Mouse (Mus musculus): Measurements from ENCODE around the gene Pax2. TPM values are rescaled to one million over a fixed set of nuclear protein-coding genes. Genes with fewer than 3 reads are reported as not detected.

The Pax2 gene
- polyA plus RNA-seq, 1 experiment from 2014 or later = not detected

GRCm38 (mm10) chr19:44791981-44792380 lies 36.1 kb downstream of the Pax2 start:
- no peak overlapping the region for H3K4me3 ChIP-seq (ENCODE audit: low read depth, low read length)
- no peaks in the 10 kb centered on the region for H3K36me3 ChIP-seq (ENCODE audit: insufficient read depth, low read length)
- H3K9me3 ChIP-seq (ENCODE audit: low read length) = no peaks in the 10 kb centered on the region
- DNase-seq (ENCODE audit: low spot score) (no peak), ATAC-seq (no peak)
- H3K27me3 ChIP-seq (replicated peaks; ENCODE audit: insufficient read depth, low read length) = no peaks in the 10 kb centered on the region
- TF ChIP-seq CTCF (IDR thresholded peaks at IDR 0.05) = no peak
- no peak overlapping the region for H3K9ac ChIP-seq (replicated peaks; ENCODE audit: low read depth)
- no peaks in the 10 kb centered on the region for H3K4me1 ChIP-seq (ENCODE audit: insufficient read depth, low read depth, low read length)
- H3K4me2 ChIP-seq (replicated peaks; ENCODE audit: low read depth, low read length) = no peak overlapping the region
- WGBS = 62% methylated on average over 4 of the region's 4 CpGs
- H3K27ac ChIP-seq (ENCODE audit: low read length) = no peak overlapping the region

DNA sequence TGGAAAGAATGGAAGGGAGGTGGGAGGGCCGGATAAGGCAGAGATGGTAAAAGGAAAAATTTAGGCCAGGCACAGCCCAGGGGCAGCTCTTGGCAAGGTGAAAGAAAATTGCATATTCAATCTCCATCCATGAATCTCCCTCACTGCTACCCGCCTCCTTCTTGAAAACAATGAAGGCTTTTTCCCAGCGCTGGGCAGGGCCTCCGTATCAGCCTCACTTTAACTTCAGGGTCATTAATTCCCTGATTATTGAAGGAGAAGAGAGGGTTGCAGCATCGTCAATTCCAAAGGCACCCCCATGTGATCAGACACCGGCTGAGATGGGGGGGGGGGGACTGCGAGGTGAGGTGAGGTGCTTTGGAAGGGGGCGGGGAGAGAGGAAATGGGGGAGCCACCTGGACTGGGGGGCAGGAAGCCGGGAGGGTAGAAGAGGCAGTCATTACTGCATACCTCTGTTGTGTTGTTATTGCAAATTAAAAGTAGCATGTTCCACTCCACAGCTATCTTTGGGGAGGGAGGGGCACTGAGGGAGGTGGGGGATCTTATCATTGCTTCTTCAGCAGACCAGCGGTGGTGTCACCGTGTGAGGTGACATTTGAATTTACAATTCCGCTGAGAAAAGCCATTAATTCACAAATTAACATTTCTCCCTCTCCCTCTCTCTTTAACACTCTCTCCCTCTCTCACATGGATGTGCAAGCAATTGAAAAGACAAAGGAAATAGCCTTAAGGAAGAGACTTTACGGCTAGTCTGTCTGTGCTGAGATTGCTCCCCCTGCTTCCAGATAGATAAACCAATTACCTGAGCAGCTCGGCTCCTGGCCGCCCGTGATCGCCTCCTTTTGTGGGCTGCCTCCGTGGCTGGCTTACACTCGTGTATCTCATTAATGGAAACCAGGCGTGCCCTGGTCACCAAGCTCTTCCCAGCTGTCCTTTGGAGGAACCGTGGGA lies 41.5 kb downstream of the Pax2 start:
- no peak overlapping the region for H3K4me3 ChIP-seq (ENCODE audit: low read depth, low read length)
- no peaks in the 10 kb centered on the region for H3K27me3 ChIP-seq (replicated peaks; ENCODE audit: insufficient read depth, low read length)
- TF ChIP-seq EP300 (IDR thresholded peaks at IDR 0.05) = no peak
- TF ChIP-seq CTCF (IDR thresholded peaks at IDR 0.05) = no peak
- H3K9ac ChIP-seq (replicated peaks; ENCODE audit: low read depth) = no peak overlapping the region
- H3K4me2 ChIP-seq (replicated peaks; ENCODE audit: low read depth, low read length) = no peak overlapping the region
- 26% methylated on average over 20 of the region's 21 CpGs for WGBS
- H3K9me3 ChIP-seq (ENCODE audit: low read length) = no peaks in the 10 kb centered on the region
- DNase-seq (ENCODE audit: low spot score) (no peak), ATAC-seq (no peak)
- H3K27ac ChIP-seq (ENCODE audit: low read length) = no peak overlapping the region
- no peaks in the 10 kb centered on the region for H3K4me1 ChIP-seq (ENCODE audit: insufficient read depth, low read depth, low read length)
- H3K36me3 ChIP-seq (ENCODE audit: insufficient read depth, low read length) = no peaks in the 10 kb centered on the region

DNA sequence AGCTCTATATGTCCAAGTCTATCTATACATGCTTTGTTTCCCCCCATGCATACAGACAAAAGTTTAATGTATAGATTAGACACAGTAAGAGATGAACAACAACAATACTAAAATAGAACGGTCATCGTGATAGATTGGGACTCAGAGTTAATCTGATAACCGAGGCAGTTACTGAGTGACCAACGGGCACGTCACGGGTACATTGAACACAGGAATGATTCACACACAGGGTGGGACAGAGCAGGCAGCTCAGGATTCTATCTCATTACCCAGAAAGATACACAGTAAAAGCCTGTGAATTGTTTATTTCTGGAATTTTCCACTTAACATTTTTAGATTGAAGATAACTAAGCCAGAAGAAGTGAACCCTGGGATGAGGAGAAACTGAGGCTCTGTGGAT lies 42.9 kb downstream of the Pax2 start:
- no peak for TF ChIP-seq CTCF (IDR thresholded peaks at IDR 0.05)
- H3K4me3 ChIP-seq (ENCODE audit: low read depth, low read length) = no peak overlapping the region
- H3K9me3 ChIP-seq (ENCODE audit: low read length) = no peaks in the 10 kb centered on the region
- no peak for DNase-seq (ENCODE audit: low spot score)
- no peak overlapping the region for H3K9ac ChIP-seq (replicated peaks; ENCODE audit: low read depth)
- H3K27me3 ChIP-seq (replicated peaks; ENCODE audit: insufficient read depth, low read length) = no peaks in the 10 kb centered on the region
- no peaks in the 10 kb centered on the region for H3K36me3 ChIP-seq (ENCODE audit: insufficient read depth, low read length)
- WGBS = 79% methylated on average over 6 of the region's 6 CpGs
- ATAC-seq = no peak
- H3K4me1 ChIP-seq (ENCODE audit: insufficient read depth, low read depth, low read length) = no peaks in the 10 kb centered on the region
- no peak overlapping the region for H3K27ac ChIP-seq (ENCODE audit: low read length)
- no peak overlapping the region for H3K4me2 ChIP-seq (replicated peaks; ENCODE audit: low read depth, low read length)

DNA sequence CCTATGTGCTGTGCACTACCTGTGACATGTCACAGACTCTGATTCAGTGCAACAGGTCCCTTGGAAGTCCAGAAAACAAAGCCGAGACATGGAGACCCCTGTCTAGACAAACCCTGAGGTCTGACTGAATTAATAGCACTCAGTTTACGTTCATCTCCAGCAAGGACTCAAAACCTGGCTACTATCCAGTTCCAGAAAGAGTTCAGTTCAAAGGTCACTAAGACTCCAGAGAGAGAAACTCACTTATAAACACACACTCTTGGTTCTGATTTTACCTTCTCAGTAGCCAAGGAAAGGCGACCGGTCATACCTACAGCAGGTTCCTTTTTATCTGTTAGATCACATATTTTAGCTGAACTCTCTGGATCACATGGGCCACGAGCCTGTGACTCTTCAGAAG lies 43.3 kb downstream of the Pax2 start:
- no peak overlapping the region for H3K4me3 ChIP-seq (ENCODE audit: low read depth, low read length)
- 32% methylated on average over 5 of the region's 5 CpGs for WGBS
- H3K27me3 ChIP-seq (replicated peaks; ENCODE audit: insufficient read depth, low read length) = no peaks in the 10 kb centered on the region
- ATAC-seq = no peak
- no peaks in the 10 kb centered on the region for H3K4me1 ChIP-seq (ENCODE audit: insufficient read depth, low read depth, low read length)
- H3K9me3 ChIP-seq (ENCODE audit: low read length) = no peaks in the 10 kb centered on the region
- no peaks in the 10 kb centered on the region for H3K36me3 ChIP-seq (ENCODE audit: insufficient read depth, low read length)
- no peak for DNase-seq (ENCODE audit: low spot score)
- no peak overlapping the region for H3K27ac ChIP-seq (ENCODE audit: low read length)
- H3K9ac ChIP-seq (replicated peaks; ENCODE audit: low read depth) = no peak overlapping the region
- H3K4me2 ChIP-seq (replicated peaks; ENCODE audit: low read depth, low read length) = no peak overlapping the region
- TF ChIP-seq CTCF (IDR thresholded peaks at IDR 0.05) (no peak), EP300 (IDR thresholded peaks at IDR 0.05) (no peak)

DNA sequence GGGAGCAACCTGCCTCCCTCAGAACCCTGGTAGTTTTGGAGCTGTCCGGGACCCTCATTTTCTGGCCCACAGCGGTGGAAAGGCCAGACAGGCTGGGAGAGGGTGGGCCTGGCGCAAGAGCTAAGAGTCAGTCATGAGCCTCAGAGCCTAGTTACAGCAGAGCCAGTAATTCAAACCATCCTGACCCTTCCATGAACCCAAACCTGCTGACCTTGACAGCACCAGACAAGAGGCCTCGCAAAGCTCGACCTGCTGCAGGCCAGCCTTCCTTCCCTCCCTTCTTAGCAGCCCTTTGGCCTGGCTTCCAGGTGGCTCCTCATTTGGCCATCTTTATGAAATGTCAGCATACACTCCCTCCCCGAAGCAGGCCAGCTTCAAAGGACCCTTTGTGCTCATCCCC lies 44.5 kb downstream of the Pax2 start:
- Histone ChIP-seq H3K9ac (replicated peaks; ENCODE audit: low read depth) (no peak overlapping the region), H3K9me3 (ENCODE audit: low read length) (no peaks in the 10 kb centered on the region), H3K4me2 (replicated peaks; ENCODE audit: low read depth, low read length) (no peak overlapping the region), H3K27ac (ENCODE audit: low read length) (no peak overlapping the region), H3K4me1 (ENCODE audit: insufficient read depth, low read depth, low read length) (no peaks in the 10 kb centered on the region), H3K27me3 (replicated peaks; ENCODE audit: insufficient read depth, low read length) (no peaks in the 10 kb centered on the region), H3K36me3 (ENCODE audit: insufficient read depth, low read length) (no peaks in the 10 kb centered on the region), H3K4me3 (ENCODE audit: low read depth, low read length) (no peak overlapping the region)
- DNase-seq (ENCODE audit: low spot score) (no peak), ATAC-seq (no peak)
- no peak for TF ChIP-seq EP300 (IDR thresholded peaks at IDR 0.05)
- TF ChIP-seq CTCF (IDR thresholded peaks at IDR 0.05) = no peak
- WGBS = 34% methylated on average over 6 of the region's 6 CpGs

DNA sequence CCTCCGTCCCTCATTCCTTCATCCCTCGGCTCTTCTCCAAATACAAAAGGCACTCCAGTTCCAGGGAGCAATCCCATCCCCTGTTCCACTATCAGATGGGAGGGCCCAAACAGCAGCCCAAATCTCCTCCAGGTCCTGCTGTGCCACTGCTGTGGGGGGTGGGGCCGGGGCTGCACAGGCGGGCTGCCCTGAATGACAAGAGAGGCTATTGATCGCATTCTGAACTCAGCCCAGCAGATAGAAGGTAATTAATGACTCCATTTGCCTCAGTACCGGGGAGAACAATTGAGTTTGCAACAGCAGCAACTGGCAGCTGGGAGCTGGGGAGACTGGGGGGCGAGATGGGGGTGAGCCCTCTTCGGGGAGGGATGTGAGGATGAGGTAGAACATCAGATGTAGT lies 52.9 kb downstream of the Pax2 start:
- Histone ChIP-seq H3K27ac (ENCODE audit: low read length) (no peak overlapping the region), H3K4me3 (ENCODE audit: low read depth, low read length) (no peak overlapping the region), H3K9ac (replicated peaks; ENCODE audit: low read depth) (no peak overlapping the region), H3K36me3 (ENCODE audit: insufficient read depth, low read length) (no peaks in the 10 kb centered on the region), H3K4me2 (replicated peaks; ENCODE audit: low read depth, low read length) (no peak overlapping the region), H3K27me3 (replicated peaks; ENCODE audit: insufficient read depth, low read length) (0 out of 2 replicates have a peak, but pooled peaks cover 3% of the 10 kb centered on the region), H3K4me1 (ENCODE audit: insufficient read depth, low read depth, low read length) (no peaks in the 10 kb centered on the region), H3K9me3 (ENCODE audit: low read length) (no peaks in the 10 kb centered on the region)
- no peak for ATAC-seq
- no peak for TF ChIP-seq CTCF (IDR thresholded peaks at IDR 0.05)
- TF ChIP-seq EP300 (IDR thresholded peaks at IDR 0.05) = no peak
- WGBS = 10% methylated on average over 8 of the region's 8 CpGs
- DNase-seq (ENCODE audit: low spot score) = no peak
